Comparison of ENCODE assay signal across 29 mouse cellular contexts in genomic region chr9:97635351-97635750, GRCm38 (mm10).
DNase-seq lines count a peak whose midpoint lies in the region; ATAC-seq and TF ChIP-seq lines count a peak whose summit lies in the region.
"Had no signal": no experiment of that assay in that cellular context is flagged by ENCODE, and none has a peak within 500 bp of the region (broad histone marks: within the 10 kb centered on the region; RNA-seq: fewer than 3 reads in every experiment).

No protein-coding gene starts in this region.

- no peak overlapping the region for H3K4me3 ChIP-seq in embryonic facial prominence, embryonic 12.5 days
- H3K4me3 ChIP-seq in embryonic facial prominence, embryonic 10.5 days, result no peak overlapping the region
- no peak overlapping the region for H3K4me3 ChIP-seq in layer of hippocampus, adult 2 months
- no peak overlapping the region for H3K4me3 ChIP-seq in myocyte
- no peak overlapping the region for H3K4me3 ChIP-seq in midbrain, embryonic 16.5 days (ENCODE audit: low read depth, low read length)
- H3K4me3 ChIP-seq: embryonic facial prominence, embryonic 15.5 days; forebrain, embryonic 13.5 days; heart, embryonic 12.5 days; heart, embryonic 15.5 days; hindbrain, embryonic 10.5 days; hindbrain, embryonic 13.5 days had no signal

- no peak overlapping the region for H3K4me2 ChIP-seq in embryonic facial prominence, embryonic 12.5 days (replicated peaks)
- no peak overlapping the region for H3K4me2 ChIP-seq in myocyte (ENCODE audit: low read depth)
- no peak overlapping the region for H3K4me2 ChIP-seq in midbrain, embryonic 16.5 days (ENCODE audit: low read length)
- H3K4me2 ChIP-seq: embryonic facial prominence, embryonic 15.5 days; forebrain, embryonic 13.5 days; heart, embryonic 12.5 days; heart, embryonic 15.5 days; hindbrain, embryonic 13.5 days had no signal

- no peak overlapping the region for H3ac ChIP-seq in myocyte (ENCODE audit: control insufficient read depth, insufficient read length)

- H3K9me3 ChIP-seq in embryonic facial prominence, embryonic 12.5 days, result no peaks in the 10 kb centered on the region
- H3K9me3 ChIP-seq in embryonic facial prominence, embryonic 10.5 days, result no peaks in the 10 kb centered on the region
- H3K9me3 ChIP-seq in midbrain, embryonic 16.5 days (replicated peaks; ENCODE audit: control insufficient read depth, low read length, poor library complexity, severe bottlenecking), result no peaks in the 10 kb centered on the region
- H3K9me3 ChIP-seq: embryonic facial prominence, embryonic 15.5 days; forebrain, embryonic 13.5 days; heart, embryonic 12.5 days; heart, embryonic 15.5 days; hindbrain, embryonic 10.5 days; hindbrain, embryonic 13.5 days had no signal

- peak overlapping the region; percentile 6; the same call in 1 of the 2 replicates for H3K27ac ChIP-seq in embryonic facial prominence, embryonic 12.5 days
- H3K27ac ChIP-seq in embryonic facial prominence, embryonic 10.5 days (replicated peaks), result no peak overlapping the region
- peak overlapping the region; percentile 89; the same call in 1 of the 2 replicates for H3K27ac ChIP-seq in layer of hippocampus, adult 2 months
- no peak overlapping the region for H3K27ac ChIP-seq in midbrain, embryonic 16.5 days (ENCODE audit: low read length)
- H3K27ac ChIP-seq: embryonic facial prominence, embryonic 15.5 days; forebrain, embryonic 13.5 days; heart, embryonic 15.5 days; hindbrain, embryonic 10.5 days; hindbrain, embryonic 13.5 days had no signal

- H3K9ac ChIP-seq in embryonic facial prominence, embryonic 12.5 days, result no peak overlapping the region
- no peak overlapping the region for H3K9ac ChIP-seq in midbrain, embryonic 16.5 days (ENCODE audit: low read depth, low read length)
- H3K9ac ChIP-seq: embryonic facial prominence, embryonic 15.5 days; forebrain, embryonic 13.5 days; heart, embryonic 12.5 days; heart, embryonic 15.5 days; hindbrain, embryonic 13.5 days had no signal

- no peak for DNase-seq in embryonic facial prominence, embryonic 10.5 days (ENCODE audit: low spot score)
- DNase-seq in layer of hippocampus, adult 2 months (ENCODE audit: low spot score in 2 of 2), result no peak
- DNase-seq in layer of hippocampus, adult 9-10 months (ENCODE audit: low spot score), result no peak
- DNase-seq in R1 (ENCODE audit: low read depth, low spot score), result peak; percentile 10
- DNase-seq in urinary bladder, postnatal 4 days (ENCODE audit: low spot score in 2 of 2), result no peak
- DNase-seq: adrenal gland, adult 2 months; adrenal gland, postnatal 14 days; B cell, adult 2 months; cerebellum, adult 11 months; cerebellum, adult 2 months; cerebellum, adult 9-11 months; cerebellum, postnatal 25 days; gastrocnemius, postnatal 10 days; gastrocnemius, postnatal 36 days; heart, postnatal 10 days; heart, postnatal 36 days had no signal

- H3K27me3 ChIP-seq in embryonic facial prominence, embryonic 12.5 days, result no peaks in the 10 kb centered on the region
- H3K27me3 ChIP-seq in embryonic facial prominence, embryonic 10.5 days (replicated peaks; ENCODE audit: low read depth, poor library complexity, severe bottlenecking), result no peaks in the 10 kb centered on the region
- no peaks in the 10 kb centered on the region for H3K27me3 ChIP-seq in myocyte (ENCODE audit: control insufficient read depth, insufficient read depth, insufficient read length)
- no peaks in the 10 kb centered on the region for H3K27me3 ChIP-seq in midbrain, embryonic 16.5 days (ENCODE audit: control insufficient read depth, insufficient read depth, low read depth, low read length)
- H3K27me3 ChIP-seq: embryonic facial prominence, embryonic 15.5 days; forebrain, embryonic 13.5 days; heart, embryonic 12.5 days; heart, embryonic 15.5 days; hindbrain, embryonic 13.5 days had no signal

- no peak for TF ChIP-seq POLR2A in myocyte (IDR thresholded peaks at IDR 0.05; ENCODE audit: insufficient read length, low read depth)

- no peaks in the 10 kb centered on the region for H3K79me2 ChIP-seq in myocyte (ENCODE audit: control insufficient read depth, insufficient read depth)

- TF ChIP-seq CTCF in layer of hippocampus, adult 2 months (conservative IDR thresholded peaks at IDR 0.05), result no peak

- no peaks in the 10 kb centered on the region for H3K36me3 ChIP-seq in embryonic facial prominence, embryonic 12.5 days
- H3K36me3 ChIP-seq in embryonic facial prominence, embryonic 10.5 days (replicated peaks), result no peaks in the 10 kb centered on the region
- no peaks in the 10 kb centered on the region for H3K36me3 ChIP-seq in myocyte (ENCODE audit: control insufficient read depth, insufficient read depth)
- H3K36me3 ChIP-seq in midbrain, embryonic 16.5 days (ENCODE audit: control insufficient read depth, insufficient read depth, low read length), result no peaks in the 10 kb centered on the region
- H3K36me3 ChIP-seq: embryonic facial prominence, embryonic 15.5 days; heart, embryonic 12.5 days; heart, embryonic 15.5 days; hindbrain, embryonic 10.5 days; hindbrain, embryonic 13.5 days had no signal

- WGBS in embryonic facial prominence, embryonic 12.5 days, result 64% methylated on average over 4 of the region's 4 CpGs
- 76% methylated on average over 4 of the region's 4 CpGs for WGBS in embryonic facial prominence, embryonic 10.5 days
- WGBS in midbrain, embryonic 16.5 days, result 84% methylated on average over 4 of the region's 4 CpGs

- no peak for ATAC-seq in embryonic facial prominence, embryonic 12.5 days (ENCODE audit: insufficient number of reproducible peaks, insufficient read depth, low FRiP score, low TSS enrichment)
- no peak for ATAC-seq in midbrain, embryonic 16.5 days
- ATAC-seq: CD4-positive, CD25-positive, alpha-beta regulatory T cell, adult 4 months; forebrain, embryonic 13.5 days; forebrain, embryonic 16.5 days; hindbrain, embryonic 16.5 days; intestine, embryonic 16.5 days had no signal

- no peaks in the 10 kb centered on the region for H3K4me1 ChIP-seq in embryonic facial prominence, embryonic 12.5 days
- H3K4me1 ChIP-seq in embryonic facial prominence, embryonic 10.5 days, result 0 out of 2 replicates have a peak, but pooled peaks cover 3% of the 10 kb centered on the region
- H3K4me1 ChIP-seq in midbrain, embryonic 16.5 days (ENCODE audit: control insufficient read depth, insufficient read depth, low read length), result no peaks in the 10 kb centered on the region
- H3K4me1 ChIP-seq: embryonic facial prominence, embryonic 15.5 days; forebrain, embryonic 13.5 days; heart, embryonic 12.5 days; heart, embryonic 15.5 days; hindbrain, embryonic 10.5 days; hindbrain, embryonic 13.5 days had no signal

TF ChIP-seq in myocyte, 11 proteins besides CTCF, POLR2A, EP300 and RAD21:
- TF ChIP-seq MYOD1 (IDR thresholded peaks at IDR 0.05; ENCODE audit: control insufficient read depth in 1 of 3, insufficient read length in 2 of 3, low read depth in 2 of 3) (peak in 2 of 3 experiments; percentile 53 to 55), E2F4 (IDR thresholded peaks at IDR 0.05; ENCODE audit: insufficient read depth) (no peak)

Comparison
In these comparisons a context has a peak if more than half of its experiments do, and no peak if none do; other contexts are left out.
1. H3K27ac ChIP-seq: peak in embryonic facial prominence, embryonic 12.5 days (single experiment) and layer of hippocampus, adult 2 months (single experiment); none in embryonic facial prominence, embryonic 10.5 days (single experiment) and midbrain, embryonic 16.5 days (single experiment).